Mouse (Mus musculus) intestine, embryonic 16.5 days (tissue): ENCODE measurements around the gene Ezh1. TPM values are rescaled to one million over a fixed set of nuclear protein-coding genes. Genes with fewer than 3 reads are reported as not detected.
A peak's percentile ranks its signal among the peaks of the same experiment; 100 is the strongest.

Experiments used
- ATAC-seq: fragments of 200-750 bp; cut with Nextera tagmentation; 2 replicates; pipeline ENCODE4 v1.8.0; 2017; ENCODE audit warnings: moderate TSS enrichment, moderate library complexity
- H3K27ac ChIP-seq: fragments of 300-500 bp; sonication (generic); 2 replicates; pipeline ENCODE4 v1.5.1; 2014; ENCODE audit warnings: mild to moderate bottlenecking, low read length
- H3K27me3 ChIP-seq: fragments of 300-500 bp; sonication (generic); replicated peaks from 2 replicates; pipeline ENCODE4 v1.6.1; 2014; ENCODE audit warnings: low read length, control low read depth, mixed read lengths; ENCODE audit not compliant: control insufficient read depth, insufficient read depth
- H3K36me3 ChIP-seq: fragments of 300-500 bp; sonication (generic); 2 replicates; pipeline ENCODE4 v1.6.1; 2014; ENCODE audit warnings: low read length, control low read depth; ENCODE audit not compliant: control insufficient read depth, insufficient read depth
- H3K4me1 ChIP-seq: fragments of 300-500 bp; sonication (generic); 2 replicates; pipeline ENCODE4 v1.6.1; 2014; ENCODE audit warnings: low read length, control low read depth, mixed read lengths; ENCODE audit not compliant: control insufficient read depth, insufficient read depth
- H3K4me2 ChIP-seq: fragments of 300-500 bp; sonication (generic); 2 replicates; pipeline ENCODE4 v1.6.1; 2014; ENCODE audit warnings: low read depth, low read length, control low read depth
- H3K4me3 ChIP-seq: fragments of 300-500 bp; sonication (generic); 2 replicates; pipeline ENCODE4 v1.5.1; 2014; ENCODE audit warnings: mild to moderate bottlenecking, low read length
- H3K9ac ChIP-seq: fragments of 300-500 bp; sonication (generic); 2 replicates; pipeline ENCODE4 v1.6.1; 2014; ENCODE audit warnings: low read depth, low read length
- H3K9me3 ChIP-seq: fragments of 300-500 bp; sonication (generic); 2 replicates; pipeline ENCODE4 v1.6.1; 2016; ENCODE audit warnings: low read length, control low read depth; ENCODE audit not compliant: control insufficient read depth
- WGBS: fragments of 180-500 bp; shearing (Covaris S2); extraction: QIAGEN DNeasy Blood & Tissue Kit; methylation state at CpG from one replicate; pipeline ENCODE4 v1.1.7; 2014; 5-methylcytosine and 5-hydroxymethylcytosine counted together
- polyA plus RNA-seq: library from polyadenylated mRNA; unstranded; fragments of >200 nt; fragmentation: Nextera tagmentation; extraction: Ambion mirVana; gene quantifications from 2 replicates; pipeline ENCODE4 v1.2.1, GENCODE M21; 2015

The Ezh1 gene
- polyA plus RNA-seq, 1 experiment from 2014 or later = 16.2 TPM

- 4% methylated on average over 36 of the region's 36 CpGs for WGBS
These were observed 70.4 kb downstream of the Ezh1 start, which contains the start of gene Tubg2 for GRCm38 (mm10) chr11:101155728-101156371. Gene Tubg2 (plus strand): TSS chr11:101155907.

GRCm38 (mm10) chr11:101155151-101155550 lies 71.1 kb downstream of the Ezh1 start:
- Histone ChIP-seq H3K36me3 (no peaks in the 10 kb centered on the region), H3K4me1 (peaks cover 13% of the 10 kb centered on the region), H3K27me3 (no peaks in the 10 kb centered on the region), H3K9me3 (no peaks in the 10 kb centered on the region), H3K9ac (no peak overlapping the region), H3K27ac (no peak overlapping the region), H3K4me3 (no peak overlapping the region), H3K4me2 (no peak overlapping the region)
- ATAC-seq = no peak
- 65% methylated on average over 6 of the region's 6 CpGs for WGBS

More at GRCm38 (mm10) chr11:101155728-101156371, 70.4 kb downstream of the Ezh1 start, which contains the start of gene Tubg2:
- Histone ChIP-seq H3K4me3 (peak within 1 kb of the TSS; percentile 55), H3K9ac (peak within 1 kb of the TSS; percentile 72), H3K36me3 (no peaks in the 10 kb centered on the region), H3K4me2 (peak within 1 kb of the TSS; percentile 84), H3K27me3 (no peaks in the 10 kb centered on the region), H3K9me3 (no peaks in the 10 kb centered on the region), H3K4me1 (peaks cover 13% of the 10 kb centered on the region), H3K27ac (peak within 1 kb of the TSS; percentile 24; the same call in 1 of the 2 replicates)
- ATAC-seq = peak; percentile 69

- no peak overlapping the region for H3K4me2 ChIP-seq
- H3K4me3 ChIP-seq = no peak overlapping the region
- H3K4me1 ChIP-seq = peaks cover 14% of the 10 kb centered on the region
- no peak overlapping the region for H3K9ac ChIP-seq
- no peaks in the 10 kb centered on the region for H3K27me3 ChIP-seq
- H3K27ac ChIP-seq = no peak overlapping the region
- no peaks in the 10 kb centered on the region for H3K9me3 ChIP-seq
- H3K36me3 ChIP-seq = no peaks in the 10 kb centered on the region
- ATAC-seq = no peak
These were observed 71.6 kb downstream of the Ezh1 start for GRCm38 (mm10) chr11:101154648-101155047.

GRCm38 (mm10) chr11:101152825-101153224 lies 73.4 kb downstream of the Ezh1 start:
- Histone ChIP-seq H3K27ac (no peak overlapping the region), H3K4me1 (peaks cover 25% of the 10 kb centered on the region), H3K9me3 (no peaks in the 10 kb centered on the region), H3K4me3 (no peak overlapping the region), H3K4me2 (no peak overlapping the region), H3K27me3 (no peaks in the 10 kb centered on the region), H3K9ac (no peak overlapping the region), H3K36me3 (no peaks in the 10 kb centered on the region)
- 58% methylated on average over 1 of the region's 1 CpGs for WGBS
- peak; percentile 67 for ATAC-seq

GRCm38 (mm10) chr11:101151063-101151462 lies 75.2 kb downstream of the Ezh1 start:
- WGBS = 59% methylated on average over 2 of the region's 2 CpGs
- ATAC-seq = no peak
- H3K9ac ChIP-seq = no peak overlapping the region
- peaks cover 22% of the 10 kb centered on the region for H3K4me1 ChIP-seq
- no peak overlapping the region for H3K4me3 ChIP-seq
- H3K27ac ChIP-seq = no peak overlapping the region
- H3K36me3 ChIP-seq = no peaks in the 10 kb centered on the region
- no peak overlapping the region for H3K4me2 ChIP-seq
- no peaks in the 10 kb centered on the region for H3K27me3 ChIP-seq
- no peaks in the 10 kb centered on the region for H3K9me3 ChIP-seq

- Histone ChIP-seq H3K4me1 (peaks cover 13% of the 10 kb centered on the region), H3K9ac (peak overlapping the region; percentile 41), H3K9me3 (no peaks in the 10 kb centered on the region), H3K36me3 (no peaks in the 10 kb centered on the region), H3K27me3 (no peaks in the 10 kb centered on the region), H3K4me2 (no peak overlapping the region), H3K27ac (peak overlapping the region; percentile 80), H3K4me3 (no peak overlapping the region)
- WGBS = 31% methylated on average over 9 of the region's 9 CpGs
- peak; percentile 61 for ATAC-seq
These were observed 76.8 kb downstream of the Ezh1 start for GRCm38 (mm10) chr11:101149178-101150105.

- Histone ChIP-seq H3K36me3 (no peaks in the 10 kb centered on the region), H3K4me3 (no peak overlapping the region), H3K27me3 (no peaks in the 10 kb centered on the region), H3K4me2 (no peak overlapping the region), H3K9me3 (no peaks in the 10 kb centered on the region), H3K4me1 (peaks cover 16% of the 10 kb centered on the region), H3K9ac (peak overlapping the region; percentile 41), H3K27ac (peak overlapping the region; percentile 80)
- no peak for ATAC-seq
- WGBS = 62% methylated on average over 10 of the region's 10 CpGs
These were observed 77.5 kb downstream of the Ezh1 start for GRCm38 (mm10) chr11:101148751-101149150.

- H3K36me3 ChIP-seq = no peaks in the 10 kb centered on the region
- H3K4me1 ChIP-seq = peaks cover 20% of the 10 kb centered on the region
- ATAC-seq = no peak
- H3K9me3 ChIP-seq = no peaks in the 10 kb centered on the region
- no peak overlapping the region for H3K4me3 ChIP-seq
- no peak overlapping the region for H3K4me2 ChIP-seq
- H3K9ac ChIP-seq = no peak overlapping the region
- no peaks in the 10 kb centered on the region for H3K27me3 ChIP-seq
- no peak overlapping the region for H3K27ac ChIP-seq
- WGBS = 34% methylated on average over 10 of the region's 10 CpGs
These were observed 79.9 kb downstream of the Ezh1 start for GRCm38 (mm10) chr11:101146377-101146776.
